Mouse (Mus musculus) adrenal gland, postnatal 4 days (tissue): ENCODE measurements at regions not wholly inside any gene's neighbourhood (a gene's known extent, or its start where the extent isn't known, plus 50 kb on each side); places are given as distances from the start of the nearest gene placed in this dataset.
A peak's percentile ranks its signal among the peaks of the same experiment; 100 is the strongest.

ENCODE experiments used
- DNase-seq, 2 experiments: peaks; one replicate each; pipeline ENCODE4 v3.0.0; 2021 to 2022; ENCODE audit warnings: low spot score in 2 of 2, mixed read lengths in 2 of 2

DNA sequence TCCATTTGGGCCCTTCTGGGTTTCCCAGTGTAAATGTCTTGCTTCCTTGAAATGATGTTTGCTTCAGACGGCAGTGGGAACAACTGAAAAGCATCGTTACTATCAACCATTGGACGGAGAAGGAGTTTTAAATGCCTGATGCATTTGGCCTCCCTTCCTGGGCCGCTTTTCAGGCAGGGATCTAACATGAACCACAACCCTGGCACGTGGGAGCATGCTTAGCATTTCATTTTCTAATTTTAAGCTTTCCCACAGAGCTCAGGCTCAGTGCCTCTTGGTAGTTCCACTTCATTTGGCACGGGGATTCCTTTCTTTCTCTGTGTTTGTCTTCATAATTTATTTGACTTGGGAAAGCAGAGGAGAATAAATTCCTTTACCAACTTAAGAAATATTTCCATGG, 406.6 kb upstream of the Nbea start:
- no peak for DNase-seq

DNA sequence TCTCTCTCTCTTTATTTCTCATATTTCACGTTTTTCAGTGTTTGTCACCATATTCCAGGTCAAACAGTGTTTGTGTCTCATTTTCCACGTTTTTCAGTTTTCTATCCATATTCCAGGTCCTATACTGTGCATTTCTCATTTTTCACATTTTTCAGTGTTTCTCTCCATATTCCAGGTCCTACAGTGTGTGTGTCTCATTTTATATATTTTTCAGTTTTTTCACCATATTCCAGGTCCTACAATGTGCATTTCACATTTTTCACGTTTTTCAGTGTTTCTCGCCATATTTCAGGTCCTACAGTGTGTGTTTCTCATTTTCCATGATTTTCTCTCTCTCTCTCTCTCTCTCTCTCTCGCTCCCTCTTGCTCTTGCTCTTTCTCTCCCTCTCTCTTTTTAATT, 391.9 kb upstream of the Nbea start:
- DNase-seq: peak in 1 of 2 experiments; percentile 4

DNA sequence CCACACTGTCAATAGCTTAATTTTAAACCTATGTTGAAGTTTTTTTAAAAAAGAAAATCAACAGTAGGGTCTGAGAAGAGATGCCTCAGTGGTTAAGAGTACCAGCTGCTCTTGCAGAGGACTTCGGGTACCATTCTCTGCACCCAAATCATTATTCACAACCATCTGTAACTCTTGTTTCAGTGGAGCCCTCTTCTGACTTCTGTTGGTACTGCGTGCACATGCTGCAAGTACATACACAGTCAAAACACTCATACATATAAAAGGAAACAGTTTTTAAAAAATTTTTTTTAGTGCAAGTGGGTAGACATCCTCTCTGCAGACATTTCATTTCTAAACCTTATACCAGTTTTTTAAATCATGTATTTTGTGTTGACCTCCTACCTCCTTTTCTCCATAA, 352.7 kb upstream of the Nbea start:
- DNase-seq: no peak

DNA sequence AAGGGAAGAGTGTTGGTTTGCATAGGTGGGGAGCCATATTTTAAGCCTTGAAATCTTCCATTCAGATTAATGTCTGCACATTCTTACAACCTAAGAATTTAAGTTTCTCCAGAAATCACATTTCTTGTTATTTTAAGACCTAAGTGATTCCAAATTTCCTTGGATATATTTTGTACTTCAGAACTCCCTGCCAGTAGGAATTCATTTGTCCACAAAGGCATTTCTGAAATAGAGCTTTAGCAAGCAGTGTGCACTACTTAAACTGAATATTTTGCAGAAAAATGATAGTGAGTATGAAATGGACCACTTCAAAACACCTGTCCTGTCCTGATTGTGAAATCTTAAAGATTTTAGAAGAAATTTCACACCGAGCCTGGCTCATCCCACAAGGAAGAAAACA, 320.9 kb upstream of the Nbea start:
- no peak for DNase-seq

DNA sequence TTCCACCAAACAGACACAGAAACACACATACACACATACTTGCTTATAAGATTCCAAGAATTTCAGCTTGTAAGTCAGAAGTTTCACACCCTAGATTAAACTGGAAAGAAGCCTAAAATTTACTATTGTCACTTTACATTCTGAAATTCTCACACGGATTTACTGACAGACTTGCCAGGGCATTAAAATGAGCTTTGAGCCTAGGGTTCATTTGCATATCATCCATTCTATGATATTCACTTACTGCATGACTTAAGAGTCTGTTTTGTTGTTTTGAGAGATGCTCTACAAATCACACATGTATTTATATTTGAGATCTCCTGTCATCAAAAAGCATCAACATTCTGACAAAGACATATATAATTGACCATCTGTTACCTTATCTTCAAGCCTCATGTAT, 315.8 kb upstream of the Nbea start:
- DNase-seq: no peak

DNA sequence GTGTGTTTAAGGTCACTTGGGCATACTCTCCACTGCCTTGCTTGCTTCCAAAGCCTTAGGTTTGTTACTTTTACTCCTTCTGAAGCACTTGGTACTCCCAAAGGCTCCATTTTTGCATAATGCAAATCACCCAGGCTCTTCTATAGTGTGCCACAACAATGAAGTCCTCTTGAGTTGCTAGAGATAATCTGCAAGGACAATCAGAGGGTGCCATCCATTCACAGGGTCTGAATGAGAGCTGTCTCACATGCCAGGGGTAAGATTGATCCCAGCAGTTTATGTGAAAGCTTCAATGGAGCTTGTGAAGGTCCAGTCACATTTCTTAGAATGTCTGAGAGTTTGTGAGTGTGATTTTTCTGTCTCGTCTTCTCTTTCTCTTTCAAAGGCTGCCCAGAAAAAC, 310.4 kb upstream of the Nbea start:
- no peak for DNase-seq

DNA sequence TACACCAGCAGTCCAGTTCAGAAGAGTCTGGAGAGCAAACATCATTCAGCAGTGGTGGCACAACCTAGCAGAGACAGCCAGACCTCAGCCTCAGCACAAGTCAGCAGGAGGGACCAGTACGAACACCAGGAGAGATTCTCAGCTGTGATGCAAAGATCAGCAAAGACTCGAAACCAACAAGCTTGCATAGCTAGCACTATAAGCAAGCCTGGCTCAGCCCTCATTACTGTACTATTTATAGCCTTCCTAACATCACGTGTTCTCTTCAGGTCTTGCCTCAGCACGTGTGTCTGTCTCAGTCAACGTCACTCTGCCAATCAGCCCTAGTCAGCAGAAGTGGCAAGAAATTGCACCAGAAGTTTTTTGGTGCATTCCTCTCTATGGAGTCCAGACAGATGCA, 305.7 kb upstream of the Nbea start:
- no peak for DNase-seq

DNA sequence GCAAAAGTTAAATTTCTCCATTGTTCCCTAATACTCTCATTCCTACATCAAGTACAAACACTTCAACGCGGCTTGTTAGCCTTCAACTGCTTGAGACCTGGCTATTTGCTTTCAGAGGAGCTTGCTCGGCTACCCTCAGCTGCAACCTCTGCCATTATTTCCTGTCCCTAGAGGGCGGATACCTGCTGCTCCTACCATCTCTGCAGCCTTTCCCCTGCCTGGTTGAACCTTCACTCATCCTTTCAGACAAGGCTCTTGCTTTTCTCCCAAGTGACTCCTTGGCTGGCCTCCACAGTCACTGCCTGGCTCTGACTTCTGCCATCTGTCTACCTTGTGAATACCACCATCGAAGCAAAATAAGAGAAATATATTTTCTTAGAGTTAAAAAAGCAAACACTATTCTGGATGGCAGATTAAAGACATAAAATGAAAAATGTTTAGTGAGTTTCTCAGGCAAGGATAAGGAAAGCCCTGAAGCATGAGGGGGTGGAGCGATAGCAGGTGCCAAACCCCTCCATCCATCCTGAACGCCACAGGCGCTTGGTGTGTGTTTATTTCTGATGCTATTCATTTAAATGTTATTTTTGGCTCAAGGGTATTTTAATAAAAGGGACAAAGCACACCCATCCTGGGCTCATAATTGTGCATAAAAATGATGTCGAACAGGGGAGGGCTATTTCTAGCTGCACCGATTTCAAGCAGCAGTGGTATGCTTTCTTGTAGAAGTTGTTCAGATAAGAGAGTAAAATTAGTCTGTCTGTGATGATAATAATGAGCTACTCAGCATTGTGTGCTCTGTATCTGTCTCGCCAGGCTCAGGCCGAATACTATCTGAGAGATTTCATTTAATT, 302.3 kb upstream of the Nbea start:
- no peak for DNase-seq

DNA sequence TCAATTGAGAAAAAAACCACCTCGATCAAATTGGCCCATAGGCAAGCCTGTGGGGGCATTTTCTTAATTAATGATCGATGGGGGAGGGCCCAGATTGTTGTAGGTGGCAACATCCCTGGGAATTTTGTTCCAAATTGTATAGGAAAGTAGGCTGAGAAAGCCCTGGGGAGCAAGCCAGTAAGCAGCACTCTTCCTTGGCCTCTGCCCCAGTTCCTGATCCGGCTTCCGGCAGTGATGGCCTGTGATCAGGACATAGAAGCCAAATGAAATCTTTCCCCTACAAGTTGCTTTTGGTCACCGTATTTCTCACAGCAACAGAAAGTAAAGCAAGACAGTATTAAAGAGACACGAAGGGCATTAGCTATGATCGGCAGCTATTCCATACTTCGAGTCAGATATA, 300.6 kb upstream of the Nbea start:
- no peak for DNase-seq

DNA sequence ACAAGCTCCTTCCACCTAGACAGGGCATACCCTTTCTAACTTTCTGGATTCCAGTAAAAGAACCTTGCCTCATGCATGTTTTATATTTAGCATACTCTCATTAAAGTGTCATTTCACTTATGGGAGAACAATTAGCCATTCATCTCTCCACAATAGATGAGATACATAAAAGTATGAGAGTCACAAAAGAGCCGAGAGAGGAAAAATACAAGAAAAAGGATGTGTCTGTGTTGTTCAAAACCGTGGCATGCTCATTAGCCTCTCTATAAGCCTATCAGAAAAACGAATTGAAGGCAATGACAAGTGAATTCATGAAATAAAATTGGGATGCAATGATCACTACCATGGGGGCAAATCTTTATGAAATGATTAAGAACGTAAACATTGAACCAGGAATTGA, 299.9 kb upstream of the Nbea start:
- DNase-seq: no peak

DNA sequence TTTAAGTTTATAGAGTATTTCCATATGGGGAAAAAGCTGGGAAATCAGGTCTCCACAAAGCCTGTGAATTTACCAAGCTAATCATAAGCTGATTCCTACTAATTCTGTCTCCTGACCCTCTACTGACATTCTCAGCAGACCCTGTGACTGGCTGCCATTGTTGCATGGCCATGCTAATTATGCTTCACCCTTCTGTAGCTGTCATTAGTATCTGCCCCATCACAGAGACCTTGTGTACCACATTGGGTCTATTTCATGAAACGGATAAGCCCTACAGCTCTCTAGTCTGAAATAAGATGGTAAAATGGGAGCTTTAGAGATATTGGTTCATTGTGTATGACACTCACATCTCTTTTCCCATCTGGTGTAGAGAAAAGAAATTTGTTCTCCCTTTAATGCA, 296.0 kb upstream of the Nbea start:
- DNase-seq: no peak

DNA sequence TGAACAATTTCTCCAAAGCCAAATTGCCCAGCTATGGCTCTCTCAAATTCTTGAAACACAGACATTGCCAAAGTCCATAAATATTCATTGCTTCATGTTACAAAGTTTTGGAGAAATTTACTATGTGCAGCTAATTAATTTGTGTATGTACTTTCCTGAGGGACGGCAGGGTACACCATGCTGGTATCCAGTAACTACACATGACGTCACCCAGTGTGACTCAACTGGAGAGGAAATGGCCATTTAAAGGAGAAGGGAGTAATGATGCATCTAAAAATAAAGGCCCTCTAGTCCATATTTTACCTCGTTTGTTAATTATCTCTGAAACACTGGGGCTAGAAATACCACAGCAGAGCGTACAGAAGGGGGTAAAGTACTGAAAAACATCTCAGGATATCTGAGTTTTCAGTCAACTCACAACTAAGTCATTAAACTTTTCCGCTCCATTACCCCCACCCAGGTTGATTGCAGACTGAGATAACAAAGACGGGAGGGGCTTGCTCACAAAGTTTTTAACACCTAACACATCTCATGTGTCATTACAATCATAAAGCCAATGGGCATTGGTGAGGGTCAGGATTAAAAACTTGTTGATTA, 295.1 kb upstream of the Nbea start:
- DNase-seq: no peak

DNA sequence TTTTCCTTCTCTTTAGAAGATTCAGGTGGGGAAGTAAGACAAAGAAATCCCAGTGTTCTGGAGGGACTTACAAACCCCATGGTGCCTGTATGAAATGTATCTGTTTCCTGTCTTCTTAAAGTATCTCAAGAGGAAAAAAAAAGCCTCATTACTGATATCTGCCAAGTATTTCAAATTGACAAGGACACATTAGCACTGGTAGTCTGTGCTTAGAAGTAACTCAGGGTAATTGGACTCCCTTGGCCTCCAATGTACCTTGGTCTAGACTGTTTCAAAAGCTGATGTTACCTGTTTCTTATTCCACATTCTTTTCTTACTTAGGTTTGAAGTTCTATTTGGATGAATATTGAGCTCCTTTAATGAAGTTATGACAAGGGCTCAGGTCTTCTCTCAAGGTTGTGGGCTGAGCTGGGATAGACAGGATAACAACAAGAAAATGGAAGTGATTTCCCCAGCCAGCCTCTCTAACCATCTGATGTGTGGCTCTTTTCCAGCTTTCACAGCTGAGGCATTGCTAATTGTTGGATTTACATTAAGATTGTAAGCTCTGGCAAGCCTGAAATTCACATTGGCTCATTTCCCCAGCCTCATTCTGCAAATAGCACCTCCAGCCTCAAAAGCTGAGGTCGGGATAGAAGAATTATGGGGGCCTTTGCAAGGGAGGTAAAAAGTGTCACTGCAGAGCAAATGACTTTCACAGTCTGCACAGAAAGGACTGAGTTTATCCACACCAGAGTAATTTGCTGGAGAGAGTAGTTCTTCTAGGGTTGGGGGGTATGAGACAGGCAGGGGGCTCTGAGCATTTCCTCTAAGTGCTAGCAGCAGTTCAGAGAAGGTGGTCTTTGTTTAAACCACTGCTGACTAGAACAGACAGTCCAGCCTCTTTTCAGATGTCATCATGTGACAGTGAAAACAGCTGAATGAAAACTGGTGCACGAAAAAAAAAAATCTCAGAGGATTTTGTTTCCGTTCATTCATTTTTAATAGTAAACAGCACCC, 292.3 kb upstream of the Nbea start:
- no peak for DNase-seq

DNA sequence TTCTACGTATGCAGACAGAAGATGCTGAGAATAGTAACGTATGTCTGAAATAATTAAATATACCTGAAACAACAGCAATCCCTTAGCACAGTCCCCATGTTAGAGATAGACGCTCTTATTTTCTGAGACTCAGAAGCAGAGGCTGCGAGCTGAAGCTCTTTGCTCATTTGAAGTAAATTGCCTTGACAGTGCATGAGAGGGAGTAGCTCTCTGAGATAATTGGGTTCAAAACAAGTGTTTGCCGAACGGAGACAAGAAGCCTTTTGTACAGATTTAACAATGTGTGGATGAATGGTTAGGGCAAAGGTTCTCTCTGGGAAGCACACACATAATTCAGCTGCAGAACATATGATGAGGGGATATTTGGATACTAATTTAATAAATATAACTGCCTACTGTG, 289.1 kb upstream of the Nbea start:
- DNase-seq: no peak

DNA sequence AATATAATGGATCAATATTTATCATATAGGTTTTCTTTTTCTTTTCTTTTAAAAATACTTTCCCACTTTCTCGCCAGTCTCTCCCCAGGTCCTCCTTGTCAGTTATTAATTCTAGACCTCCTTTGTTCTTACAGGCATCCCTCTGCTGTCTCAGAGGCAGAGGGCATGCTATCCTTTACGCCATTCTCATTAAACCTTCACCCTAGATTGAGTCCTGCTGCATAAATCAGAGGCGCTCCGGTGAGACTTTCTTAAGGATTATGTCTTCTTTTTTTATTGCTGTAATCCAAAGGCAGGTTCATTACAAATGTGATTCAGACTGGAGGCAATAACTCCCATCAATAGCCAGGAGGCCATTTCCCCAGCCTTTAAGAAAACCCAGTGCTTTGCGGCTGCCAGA, 288.3 kb upstream of the Nbea start:
- no peak for DNase-seq

DNA sequence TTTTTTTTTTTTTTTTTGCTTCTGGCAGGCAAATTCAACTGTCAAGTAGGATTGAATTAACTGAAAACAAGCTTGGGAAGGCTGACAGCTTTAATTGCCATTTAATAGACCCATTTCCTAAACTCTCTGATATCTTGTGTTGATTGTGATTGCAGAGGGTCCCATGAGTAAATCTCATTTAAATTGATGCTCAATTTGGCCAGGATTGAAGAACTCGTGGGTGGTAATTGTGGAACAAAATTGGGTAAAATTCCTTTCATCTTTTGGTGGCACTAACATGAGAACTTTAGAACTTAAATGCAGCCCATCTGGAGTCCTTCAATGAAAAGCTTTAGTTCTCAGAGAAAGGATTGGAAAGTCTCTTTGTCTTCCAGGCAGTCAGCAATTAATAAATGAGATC, 287.7 kb upstream of the Nbea start:
- DNase-seq: no peak

DNA sequence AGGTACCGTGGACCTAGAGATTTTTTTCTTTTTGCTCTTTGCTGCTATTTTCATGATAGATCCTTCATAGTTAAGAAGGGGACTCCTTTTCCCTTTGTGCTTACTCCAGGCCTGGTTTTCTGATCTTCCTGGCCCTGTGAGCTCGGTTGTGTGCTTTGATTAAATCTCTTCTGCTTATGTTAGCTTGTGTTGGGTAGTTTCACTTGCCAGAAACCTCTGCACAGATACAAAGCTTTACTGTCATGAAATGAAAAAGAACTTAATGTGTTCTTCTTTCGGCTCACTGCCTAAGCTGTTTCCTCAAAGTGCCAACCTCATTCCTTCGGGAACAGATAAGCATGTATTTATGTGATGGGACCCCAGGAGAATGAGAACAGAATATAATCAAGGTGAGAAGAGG, 274.1 kb upstream of the Nbea start:
- no peak for DNase-seq

DNA sequence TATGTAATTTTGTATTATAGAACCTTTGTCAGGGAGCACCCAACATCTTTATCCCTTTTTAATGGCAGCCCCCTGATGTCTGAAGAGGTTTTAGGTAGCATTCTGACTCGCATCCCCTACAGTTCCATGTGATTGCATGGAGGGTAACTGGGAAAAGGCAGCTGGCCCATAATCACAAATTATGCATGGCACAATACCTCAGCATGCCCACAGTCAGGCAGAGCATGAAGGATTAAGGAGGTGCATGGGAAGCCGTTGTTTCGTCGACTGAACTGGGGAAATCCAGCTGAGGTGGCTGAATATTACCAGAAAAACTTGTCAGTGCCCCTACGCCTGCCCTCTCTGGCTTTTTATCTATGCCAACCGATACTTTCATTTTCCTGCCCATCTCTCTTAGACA, 272.8 kb upstream of the Nbea start:
- DNase-seq: no peak

DNA sequence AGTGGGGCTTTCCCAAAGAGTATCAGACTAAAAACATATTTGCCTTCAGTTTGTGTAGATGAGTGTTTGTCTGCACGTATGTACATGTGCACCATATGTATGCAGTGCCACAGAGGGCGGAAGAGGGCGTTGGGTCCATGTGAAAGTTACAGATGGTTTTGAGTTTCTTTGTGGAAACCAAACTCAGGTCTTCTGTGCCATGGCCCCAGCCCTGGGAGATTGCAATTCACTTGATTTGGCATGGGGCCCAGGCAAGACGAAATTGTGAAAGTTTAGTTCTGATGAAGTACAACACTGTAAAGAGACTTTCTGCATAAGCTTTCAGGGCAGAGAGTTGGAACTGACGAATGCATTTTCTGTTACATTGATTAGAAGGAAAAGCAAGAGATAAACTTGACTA, 255.4 kb upstream of the Nbea start:
- DNase-seq: no peak

DNA sequence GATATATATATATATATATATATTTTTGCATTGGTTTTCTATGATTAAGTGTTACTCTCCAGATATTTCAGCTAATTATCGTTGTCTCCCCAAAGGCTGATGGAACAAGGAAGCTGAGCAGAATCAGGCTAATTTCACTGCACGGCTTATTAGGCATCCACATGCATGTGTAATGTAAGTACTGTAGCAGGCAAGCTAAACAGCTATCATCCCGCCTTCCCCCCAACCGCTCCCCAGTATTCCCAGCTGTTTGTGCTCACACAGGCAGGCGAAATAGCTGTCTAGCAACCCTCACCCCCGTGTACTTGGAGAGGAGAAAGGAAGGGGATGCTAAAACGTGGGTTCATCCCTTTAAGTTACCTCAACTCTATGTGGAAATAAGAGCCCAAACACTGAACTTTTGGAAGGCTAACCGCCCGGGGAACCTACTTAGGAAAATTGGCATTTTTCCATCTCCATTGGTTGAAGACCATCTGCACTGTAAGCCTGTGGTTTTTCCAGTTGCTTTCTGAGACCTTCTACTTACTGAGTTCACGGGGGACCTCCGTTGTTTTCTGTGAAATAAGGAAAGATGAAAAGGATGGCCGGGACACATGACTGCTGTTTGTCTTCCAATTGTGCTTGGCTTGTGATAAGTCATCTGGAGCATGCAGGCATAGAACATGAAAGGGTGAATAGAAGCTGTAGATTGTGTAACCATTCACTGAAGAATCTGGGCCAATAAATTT, 254.7 kb upstream of the Nbea start:
- no peak for DNase-seq

DNA sequence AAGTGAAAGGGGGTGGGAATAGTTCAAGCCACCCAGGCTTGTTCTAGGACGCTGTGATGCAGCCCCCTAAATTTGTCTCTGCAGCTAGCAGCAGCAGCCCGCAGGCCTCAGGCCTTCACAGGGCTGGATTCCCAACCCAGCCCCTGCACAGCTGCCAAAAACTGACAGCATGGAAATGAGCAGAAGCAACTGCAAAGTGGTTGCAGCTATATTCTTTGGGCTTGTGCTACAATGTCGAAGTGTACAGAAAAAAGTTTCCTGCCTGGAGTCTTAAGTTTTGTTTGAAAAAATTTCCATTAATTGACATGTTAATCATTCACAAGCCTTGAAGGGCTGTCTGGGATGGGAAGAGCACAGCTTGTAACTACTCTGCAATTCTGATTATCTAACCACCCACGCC, 253.6 kb upstream of the Nbea start:
- no peak for DNase-seq
